Comparison of ENCODE assay signal across 27 mouse cellular contexts in genomic region chr1:37408678-37409077, GRCm38 (mm10).
"Had no signal": no experiment of that assay in that cellular context is flagged by ENCODE, and none has a peak within 500 bp of the region (broad histone marks: within the 10 kb centered on the region; RNA-seq: fewer than 3 reads in every experiment).

No protein-coding gene starts in this region.

- H3K9ac ChIP-seq: embryonic facial prominence, embryonic 12.5 days; embryonic facial prominence, embryonic 13.5 days; embryonic facial prominence, embryonic 15.5 days; forebrain, embryonic 12.5 days; forebrain, embryonic 13.5 days; forebrain, embryonic 15.5 days; forebrain, postnatal 0 days had no signal

- H3K36me3 ChIP-seq: embryonic facial prominence, embryonic 10.5 days; embryonic facial prominence, embryonic 12.5 days; embryonic facial prominence, embryonic 13.5 days; embryonic facial prominence, embryonic 15.5 days; forebrain, embryonic 10.5 days; forebrain, embryonic 12.5 days had no signal

- H3K27ac ChIP-seq: embryonic facial prominence, embryonic 10.5 days; embryonic facial prominence, embryonic 12.5 days; embryonic facial prominence, embryonic 13.5 days; embryonic facial prominence, embryonic 15.5 days; forebrain, embryonic 10.5 days; forebrain, embryonic 12.5 days; forebrain, embryonic 13.5 days; forebrain, embryonic 15.5 days; gastrocnemius, adult 2 months; heart, adult 2 months had no signal

- ATAC-seq: forebrain, embryonic 13.5 days; forebrain, embryonic 14.5 days; forebrain, embryonic 15.5 days; forebrain, embryonic 16.5 days; forebrain, postnatal 0 days had no signal

- H3K4me2 ChIP-seq: embryonic facial prominence, embryonic 12.5 days; embryonic facial prominence, embryonic 13.5 days; embryonic facial prominence, embryonic 15.5 days; forebrain, embryonic 12.5 days; forebrain, embryonic 13.5 days; forebrain, embryonic 15.5 days had no signal

- H3K9me3 ChIP-seq: embryonic facial prominence, embryonic 10.5 days; embryonic facial prominence, embryonic 12.5 days; embryonic facial prominence, embryonic 13.5 days; embryonic facial prominence, embryonic 15.5 days; forebrain, embryonic 10.5 days; forebrain, embryonic 12.5 days; forebrain, embryonic 13.5 days; forebrain, embryonic 15.5 days had no signal

- DNase-seq: cerebellum, adult 9-10 months; cerebellum, adult 9-11 months; cerebellum, postnatal 10 days; cerebellum, postnatal 14 days; cerebellum, postnatal 25 days; cerebellum, postnatal 36 days; embryo, embryonic 11 days; forebrain, postnatal 0 days; gastrocnemius, adult 2 months; gastrocnemius, postnatal 10 days; gastrocnemius, postnatal 14 days; gastrocnemius, postnatal 25 days; gastrocnemius, postnatal 36 days; heart, adult 11 months; heart, adult 18-20 months; heart, adult 2 months had no signal

- H3K27me3 ChIP-seq: embryonic facial prominence, embryonic 12.5 days; embryonic facial prominence, embryonic 13.5 days; embryonic facial prominence, embryonic 15.5 days; forebrain, embryonic 12.5 days; forebrain, embryonic 13.5 days; forebrain, embryonic 15.5 days had no signal

- H3K4me3 ChIP-seq: embryonic facial prominence, embryonic 10.5 days; embryonic facial prominence, embryonic 12.5 days; embryonic facial prominence, embryonic 13.5 days; embryonic facial prominence, embryonic 15.5 days; erythroblast, embryonic 14.5 days; forebrain, embryonic 10.5 days; forebrain, embryonic 12.5 days; forebrain, embryonic 13.5 days; forebrain, embryonic 15.5 days; gastrocnemius, adult 2 months; heart, adult 2 months had no signal

- H3K4me1 ChIP-seq: embryonic facial prominence, embryonic 10.5 days; embryonic facial prominence, embryonic 12.5 days; embryonic facial prominence, embryonic 13.5 days; embryonic facial prominence, embryonic 15.5 days; forebrain, embryonic 12.5 days; forebrain, embryonic 13.5 days; forebrain, embryonic 15.5 days had no signal
